Mouse (Mus musculus) cerebellum, adult 2 months (tissue): ENCODE measurements around the gene Ankrd11.

Source experiments
- CTCF ChIP-seq: fragments of 200-500 bp; IDR thresholded peaks from 2 replicates; pipeline ENCODE4 v1.5.1; 2011; ENCODE audit warnings: low read depth, mild to moderate bottlenecking, control low read depth, low read length, moderate library complexity, borderline replicate concordance; ENCODE audit not compliant: insufficient read depth
- POLR2A ChIP-seq: fragments of 200-500 bp; IDR thresholded peaks from 2 replicates; pipeline ENCODE4 v1.6.1; 2011; ENCODE audit warnings: low read length, control low read depth, borderline replicate concordance; ENCODE audit not compliant: insufficient read depth

- TF ChIP-seq CTCF (no peak), POLR2A (no peak)
These were observed 80.6 kb downstream of the Ankrd11 start for GRCm38 (mm10) chr8:122961458-122961857.
